Mouse (Mus musculus): ENCODE results near the gene Ppp1r15a. TPM values are rescaled to one million over a fixed set of nuclear protein-coding genes. Genes with fewer than 3 reads are reported as not detected.
"Not testable (repeated sequence)": the region's sequence is repeated elsewhere in the genome, so short reads cannot be mapped to it uniquely, and the experiment has no call there.

Ppp1r15a gene
- total RNA-seq, 1 experiment from 2014 or later, result 221 TPM

GRCm38 (mm10) chr7:45490822-45491221 is 35.2 kb downstream of the Ppp1r15a start:
- no peak for ATAC-seq (replicated peaks; ENCODE audit: insufficient number of reproducible peaks, low FRiP score, low TSS enrichment, poor library complexity, severe bottlenecking)

- ATAC-seq (replicated peaks; ENCODE audit: insufficient number of reproducible peaks, low FRiP score, low TSS enrichment, poor library complexity, severe bottlenecking), result no peak
Observed at GRCm38 (mm10) chr7:45489578-45489977, 36.5 kb downstream of the Ppp1r15a start.

GRCm38 (mm10) chr7:45488293-45489204 is 37.5 kb downstream of the Ppp1r15a start, which contains the start of gene Dhdh:
Dhdh (minus strand) TSS chr7:45488805.
- ATAC-seq (replicated peaks; ENCODE audit: insufficient number of reproducible peaks, low FRiP score, low TSS enrichment, poor library complexity, severe bottlenecking), result peak; percentile 91

GRCm38 (mm10) chr7:45487861-45488292 is 38.2 kb downstream of the Ppp1r15a start:
- no peak for ATAC-seq (replicated peaks; ENCODE audit: insufficient number of reproducible peaks, low FRiP score, low TSS enrichment, poor library complexity, severe bottlenecking)

GRCm38 (mm10) chr7:45486761-45487415 is 39.2 kb downstream of the Ppp1r15a start, which contains the start of gene Gm45808:
Gm45808 (minus strand) TSS chr7:45486811.
- ATAC-seq (replicated peaks; ENCODE audit: insufficient number of reproducible peaks, low FRiP score, low TSS enrichment, poor library complexity, severe bottlenecking), result no peak

GRCm38 (mm10) chr7:45486158-45486557 is 39.9 kb downstream of the Ppp1r15a start:
- no peak for ATAC-seq (replicated peaks; ENCODE audit: insufficient number of reproducible peaks, low FRiP score, low TSS enrichment, poor library complexity, severe bottlenecking)

GRCm38 (mm10) chr7:45484985-45485384 is 41.1 kb downstream of the Ppp1r15a start:
- not testable (repeated sequence) for ATAC-seq (replicated peaks; ENCODE audit: insufficient number of reproducible peaks, low FRiP score, low TSS enrichment, poor library complexity, severe bottlenecking)

GRCm38 (mm10) chr7:45482166-45482565 is 43.9 kb downstream of the Ppp1r15a start:
- no peak for ATAC-seq (replicated peaks; ENCODE audit: insufficient number of reproducible peaks, low FRiP score, low TSS enrichment, poor library complexity, severe bottlenecking)

- ATAC-seq (replicated peaks; ENCODE audit: insufficient number of reproducible peaks, low FRiP score, low TSS enrichment, poor library complexity, severe bottlenecking), result peak; percentile 87
Observed at GRCm38 (mm10) chr7:45481374-45481927, 44.6 kb downstream of the Ppp1r15a start, which contains the start of gene Tulp2. Tulp2 (plus strand) TSS chr7:45481877.

GRCm38 (mm10) chr7:45480310-45480709 is 45.8 kb downstream of the Ppp1r15a start:
- not testable (repeated sequence) for ATAC-seq (replicated peaks; ENCODE audit: insufficient number of reproducible peaks, low FRiP score, low TSS enrichment, poor library complexity, severe bottlenecking)

- ATAC-seq (replicated peaks; ENCODE audit: insufficient number of reproducible peaks, low FRiP score, low TSS enrichment, poor library complexity, severe bottlenecking), result no peak; the same call in 1 of the 2 replicates
Observed at GRCm38 (mm10) chr7:45478774-45479173, 47.3 kb downstream of the Ppp1r15a start.

- peak; percentile 63 for ATAC-seq (replicated peaks; ENCODE audit: insufficient number of reproducible peaks, low FRiP score, low TSS enrichment, poor library complexity, severe bottlenecking)
Observed at GRCm38 (mm10) chr7:45477003-45477402, 49.1 kb downstream of the Ppp1r15a start.

GRCm38 (mm10) chr7:45476453-45476852 is 49.6 kb downstream of the Ppp1r15a start:
- no peak for ATAC-seq (replicated peaks; ENCODE audit: insufficient number of reproducible peaks, low FRiP score, low TSS enrichment, poor library complexity, severe bottlenecking)

- no peak for ATAC-seq (replicated peaks; ENCODE audit: insufficient number of reproducible peaks, low FRiP score, low TSS enrichment, poor library complexity, severe bottlenecking)
Observed at GRCm38 (mm10) chr7:45475291-45475969, 50.6 kb downstream of the Ppp1r15a start.

Other genes starting within 250 kb of the Ppp1r15a start
- not detected in 3 replicates for gene Slc6a21, start 248.8 kb downstream of the Ppp1r15a start, total RNA-seq (2017)
- gene Trpm4, start 192.5 kb downstream of the Ppp1r15a start, total RNA-seq (2017), result 9.7 to 15.3 TPM (median 10.4 TPM) in 3 replicates
- gene Hrc, start 191.0 kb downstream of the Ppp1r15a start, total RNA-seq (2017), result not detected in 3 replicates
- 0.19 TPM in 1 of 3 replicates, not detected in the others for gene Ppfia3, start 159.2 kb downstream of the Ppp1r15a start, total RNA-seq (2017)
- gene Lin7b, start 155.7 kb downstream of the Ppp1r15a start, total RNA-seq (2017), result not detected in 3 replicates
- 293 to 444 TPM (median 324 TPM) in 3 replicates for gene Snrnp70, start 130.5 kb downstream of the Ppp1r15a start, total RNA-seq (2017)
- gene Kcna7, start 120.6 kb downstream of the Ppp1r15a start, total RNA-seq (2017), result not detected in 3 replicates
- gene Ntf5, start 112.6 kb downstream of the Ppp1r15a start, total RNA-seq (2017), result not detected in 3 replicates
- gene Lhb, start 105.4 kb downstream of the Ppp1r15a start, total RNA-seq (2017), result not detected in 3 replicates
- gene Gys1, start 91.4 kb downstream of the Ppp1r15a start, total RNA-seq (2017), result 3.6 to 4.9 TPM (median 3.9 TPM) in 3 replicates
- 18.0 to 33.4 TPM (median 23.3 TPM) in 3 replicates for gene Ruvbl2, start 88.2 kb downstream of the Ppp1r15a start, total RNA-seq (2017)
- gene Ftl1, start 66.4 kb downstream of the Ppp1r15a start, total RNA-seq (2017), result 1,006 to 1,190 TPM (median 1,165 TPM) in 3 replicates
- 36.4 to 55.8 TPM (median 38.5 TPM) in 3 replicates for gene Bax, start 59.4 kb downstream of the Ppp1r15a start, total RNA-seq (2017)
- gene Tulp2, start 44.4 kb downstream of the Ppp1r15a start, total RNA-seq (2017), result 3.2 TPM in 1 of 3 replicates, not detected in the others
- gene Gm45808, start 39.5 kb downstream of the Ppp1r15a start, total RNA-seq (2017), result not detected in 3 replicates
- 7.0 to 8.3 TPM (median 7.5 TPM) in 3 replicates for gene Dhdh, start 37.5 kb downstream of the Ppp1r15a start, total RNA-seq (2017)
- gene Nucb1, start 15.9 kb downstream of the Ppp1r15a start, total RNA-seq (2017), result 128 to 251 TPM (median 142 TPM) in 3 replicates
- 0.10 TPM in 1 of 3 replicates, not detected in the others for gene Plekha4, start 62 bp upstream of the Ppp1r15a start, total RNA-seq (2017)
- not detected in 3 replicates for gene Hsd17b14, start 28.6 kb upstream of the Ppp1r15a start, total RNA-seq (2017)
- 5.1 to 21.4 TPM (median 11.9 TPM) in 3 replicates for gene Bcat2, start 43.9 kb upstream of the Ppp1r15a start, total RNA-seq (2017)
- not detected in 3 replicates for gene Fgf21, start 89.2 kb upstream of the Ppp1r15a start, total RNA-seq (2017)
- not detected in 3 replicates for gene Fut1, start 91.0 kb upstream of the Ppp1r15a start, total RNA-seq (2017)
- gene Izumo1, start 95.5 kb upstream of the Ppp1r15a start, total RNA-seq (2017), result not detected in 3 replicates
- 0.11 to 0.48 TPM in 2 of 3 replicates, not detected in the other for gene Rasip1, start 101.2 kb upstream of the Ppp1r15a start, total RNA-seq (2017)
- gene Mamstr, start 113.7 kb upstream of the Ppp1r15a start, total RNA-seq (2017), result 0.19 TPM in 1 of 3 replicates, not detected in the others
- gene Fut2, start 140.1 kb upstream of the Ppp1r15a start, total RNA-seq (2017), result 1.4 TPM in 1 of 3 replicates, not detected in the others
- not detected in 3 replicates for gene Ntn5, start 157.8 kb upstream of the Ppp1r15a start, total RNA-seq (2017)
- gene Sec1, start 168.1 kb upstream of the Ppp1r15a start, total RNA-seq (2017), result not detected in 3 replicates
- gene Car11, start 173.6 kb upstream of the Ppp1r15a start, total RNA-seq (2017), result not detected in 3 replicates
- 4.3 to 13.1 TPM (median 4.5 TPM) in 3 replicates for gene Dbp, start 178.8 kb upstream of the Ppp1r15a start, total RNA-seq (2017)
- gene Rpl18, start 189.2 kb upstream of the Ppp1r15a start, total RNA-seq (2017), result 966 to 1,078 TPM (median 1,028 TPM) in 3 replicates
- 11.0 to 15.9 TPM (median 11.5 TPM) in 3 replicates for gene Sphk2, start 191.7 kb upstream of the Ppp1r15a start, total RNA-seq (2017)
- 0.78 to 1.4 TPM in 2 of 3 replicates, not detected in the other for gene Fam83e, start 194.9 kb upstream of the Ppp1r15a start, total RNA-seq (2017)
- not detected in 3 replicates for gene Spaca4, start 199.5 kb upstream of the Ppp1r15a start, total RNA-seq (2017)